In genomic region chr3:95652871-95653270, GRCm38 (mm10) we compare ENCODE assay signal across 15 mouse cellular contexts. TPM values are rescaled to one million over a fixed set of nuclear protein-coding genes. Genes with fewer than 3 reads are reported as not detected.
DNase-seq lines count a peak whose midpoint lies in the region; ATAC-seq and TF ChIP-seq lines count a peak whose summit lies in the region.
"Had no signal": no experiment of that assay in that cellular context is flagged by ENCODE, and none has a peak within 500 bp of the region (broad histone marks: within the 10 kb centered on the region; RNA-seq: fewer than 3 reads in every experiment).

No protein-coding gene starts in this region.

- H3K9ac ChIP-seq in forebrain, embryonic 13.5 days: no peak overlapping the region
- no peak overlapping the region for H3K9ac ChIP-seq in lung, embryonic 14.5 days
- H3K9ac ChIP-seq: hindbrain, embryonic 15.5 days; limb, embryonic 12.5 days; midbrain, embryonic 13.5 days had no signal

- no peak for TF ChIP-seq CTCF in lung, embryonic 14.5 days (IDR thresholded peaks at IDR 0.05; ENCODE audit: low read depth)
- no peak for TF ChIP-seq CTCF in left cerebral cortex, adult 2 months (IDR thresholded peaks at IDR 0.05)

- no peak for ATAC-seq in forebrain, embryonic 13.5 days
- ATAC-seq in lung, embryonic 14.5 days (ENCODE audit: insufficient read depth): no peak
- ATAC-seq: forebrain, embryonic 14.5 days; midbrain, embryonic 13.5 days had no signal

- H3K27me3 ChIP-seq in forebrain, embryonic 10.5 days (ENCODE audit: poor library complexity, severe bottlenecking): no peaks in the 10 kb centered on the region
- H3K27me3 ChIP-seq in forebrain, embryonic 13.5 days: no peaks in the 10 kb centered on the region
- no peaks in the 10 kb centered on the region for H3K27me3 ChIP-seq in lung, embryonic 14.5 days (ENCODE audit: insufficient read depth, low read length)
- H3K27me3 ChIP-seq: hindbrain, embryonic 15.5 days; limb, embryonic 12.5 days; midbrain, embryonic 13.5 days had no signal

- H3K4me3 ChIP-seq in forebrain, embryonic 10.5 days: no peak overlapping the region
- no peak overlapping the region for H3K4me3 ChIP-seq in forebrain, embryonic 13.5 days
- H3K4me3 ChIP-seq in lung, embryonic 14.5 days (ENCODE audit: low read depth, low read length): no peak overlapping the region
- no peak overlapping the region for H3K4me3 ChIP-seq in macrophage (ENCODE audit: inconsistent target)
- H3K4me3 ChIP-seq in left cerebral cortex, adult 2 months: no peak overlapping the region
- H3K4me3 ChIP-seq: hindbrain, embryonic 15.5 days; limb, embryonic 12.5 days; midbrain, embryonic 13.5 days had no signal

- H3K9me3 ChIP-seq in forebrain, embryonic 10.5 days: no peaks in the 10 kb centered on the region
- no peaks in the 10 kb centered on the region for H3K9me3 ChIP-seq in forebrain, embryonic 13.5 days (replicated peaks)
- H3K9me3 ChIP-seq in lung, embryonic 14.5 days (ENCODE audit: low read depth, low read length): no peaks in the 10 kb centered on the region
- H3K9me3 ChIP-seq: hindbrain, embryonic 15.5 days; limb, embryonic 12.5 days; midbrain, embryonic 13.5 days had no signal

- no peak for DNase-seq in forebrain, embryonic 10.5 days (ENCODE audit: extremely low spot score, low spot score)
- DNase-seq in lung, embryonic 14.5 days: peak; percentile 34
- DNase-seq in lung, postnatal 10 days: no peak
- peak; percentile 95 for DNase-seq in ZHBTc4 (ENCODE audit: low read depth, low spot score)
- no peak for DNase-seq in ovary, postnatal 14 days (ENCODE audit: low spot score)
- DNase-seq in left cerebral cortex, adult 2 months (ENCODE audit: extremely low spot score in 1 of 2, low spot score in 2 of 2): no peak
- DNase-seq: cerebellum, adult 2 months; kidney, adult 8-10 months; thymus, adult 2 months had no signal

- 0 out of 2 replicates have a peak overlapping the region, but pooled peaks have one; percentile 11 for H3K27ac ChIP-seq in forebrain, embryonic 10.5 days
- no peak overlapping the region for H3K27ac ChIP-seq in forebrain, embryonic 13.5 days
- H3K27ac ChIP-seq in lung, embryonic 14.5 days (ENCODE audit: low read depth): peak overlapping the region; percentile 71
- H3K27ac ChIP-seq in macrophage: peak overlapping the region; percentile 100
- no peak overlapping the region for H3K27ac ChIP-seq in left cerebral cortex, adult 2 months
- H3K27ac ChIP-seq: midbrain, embryonic 13.5 days had no signal

- intact Hi-C loops in left cerebral cortex, adult 2 months (cut with DNase I): no loop called here

- peaks cover 24% of the 10 kb centered on the region for H3K4me1 ChIP-seq in forebrain, embryonic 10.5 days
- 0 out of 2 replicates have a peak, but pooled peaks cover 3% of the 10 kb centered on the region for H3K4me1 ChIP-seq in forebrain, embryonic 13.5 days
- H3K4me1 ChIP-seq in lung, embryonic 14.5 days (ENCODE audit: insufficient read depth): peaks cover 11% of the 10 kb centered on the region; the same call in 1 of the 2 replicates

- H3K79me2 ChIP-seq in macrophage (ENCODE audit: inconsistent target): peaks cover 65% of the 10 kb centered on the region

- H3K4me2 ChIP-seq in forebrain, embryonic 13.5 days: no peak overlapping the region
- H3K4me2 ChIP-seq in lung, embryonic 14.5 days: no peak overlapping the region
- H3K4me2 ChIP-seq: hindbrain, embryonic 15.5 days; limb, embryonic 12.5 days; midbrain, embryonic 13.5 days had no signal

- WGBS in forebrain, embryonic 10.5 days: 11% methylated on average over 6 of the region's 6 CpGs
- 19% methylated on average over 6 of the region's 6 CpGs for WGBS in forebrain, embryonic 13.5 days
- WGBS in lung, embryonic 14.5 days: 22% methylated on average over 6 of the region's 6 CpGs
- 58% methylated on average over 6 of the region's 6 CpGs for WGBS in macrophage (ENCODE audit: missing documents)

- H3K36me3 ChIP-seq in forebrain, embryonic 10.5 days (replicated peaks): no peaks in the 10 kb centered on the region
- H3K36me3 ChIP-seq in forebrain, embryonic 13.5 days (ENCODE audit: poor library complexity, severe bottlenecking): no peaks in the 10 kb centered on the region
- no peaks in the 10 kb centered on the region for H3K36me3 ChIP-seq in lung, embryonic 14.5 days (ENCODE audit: insufficient read depth)
- no peaks in the 10 kb centered on the region for H3K36me3 ChIP-seq in macrophage (ENCODE audit: inconsistent target)
- H3K36me3 ChIP-seq: hindbrain, embryonic 15.5 days; limb, embryonic 12.5 days; midbrain, embryonic 13.5 days had no signal

RNA-seq across cellular contexts. Expression of gene Mcl1, which starts 5.7 kb away (rescaled TPM):
- polyA plus RNA-seq in forebrain, embryonic 10.5 days (2016; fragmentation: Nextera tagmentation; extraction: Ambion mirVana): 42.1 and 42.9 TPM in 2 replicates
- polyA plus RNA-seq in forebrain, embryonic 13.5 days (2015; fragmentation: Nextera tagmentation; extraction: Ambion mirVana): 40.3 and 44.0 TPM in 2 replicates
- polyA plus RNA-seq in lung, embryonic 14.5 days (2014; fragmentation: Nextera tagmentation; extraction: Ambion mirVana): 82.3 and 83.2 TPM in 2 replicates
- total RNA-seq in macrophage (2018; cell fraction: chromatin; rRNA removed): 1,000 to 10,000 TPM in 10 of 26 experiments, 100 to 1,000 TPM in 16; 471 to 2,042 (median 842) TPM
- total RNA-seq in macrophage (2018; cell fraction: cytosol; rRNA removed): 1,000 to 10,000 TPM in 4 of 26 experiments, 100 to 1,000 TPM in 22; 492 to 1,133 (median 611) TPM
- total RNA-seq in macrophage (2018; cell fraction: nucleus; rRNA removed): 1,000 to 10,000 TPM in 21 of 26 experiments, 100 to 1,000 TPM in 5; 701 to 2,394 (median 1,238) TPM
- polyA plus RNA-seq in macrophage (2018): 251 to 507 TPM (median 488 TPM) in 3 replicates
- total RNA-seq in left cerebral cortex, adult 2 months (2021): 10 to 100 TPM; 52.7 to 60.9 TPM

RNA-seq across cellular contexts. Expression of gene Ensa, which starts 28.1 kb away (rescaled TPM):
- polyA plus RNA-seq in forebrain, embryonic 10.5 days (2016; fragmentation: Nextera tagmentation; extraction: Ambion mirVana): 85.8 and 86.5 TPM in 2 replicates
- polyA plus RNA-seq in forebrain, embryonic 13.5 days (2015; fragmentation: Nextera tagmentation; extraction: Ambion mirVana): 98.1 and 108 TPM in 2 replicates
- 64.8 and 66.7 TPM in 2 replicates for polyA plus RNA-seq in lung, embryonic 14.5 days (2014; fragmentation: Nextera tagmentation; extraction: Ambion mirVana)
- 100 to 1,000 TPM; 114 to 467 (median 312) TPM for total RNA-seq in macrophage (2018; cell fraction: chromatin; rRNA removed)
- total RNA-seq in macrophage (2018; cell fraction: cytosol; rRNA removed): 100 to 1,000 TPM in 22 of 26 experiments, 10 to 100 TPM in 4; 85.2 to 121 (median 110) TPM
- total RNA-seq in macrophage (2018; cell fraction: nucleus; rRNA removed): 100 to 1,000 TPM; 134 to 367 (median 267) TPM
- 79.1 to 122 TPM (median 121 TPM) in 3 replicates for polyA plus RNA-seq in macrophage (2018)
- total RNA-seq in left cerebral cortex, adult 2 months (2021): 100 to 1,000 TPM; 349 to 358 TPM

RNA-seq across cellular contexts. Expression of gene Adamtsl4, which starts 34.8 kb away (rescaled TPM):
- polyA plus RNA-seq in forebrain, embryonic 10.5 days (2016; fragmentation: Nextera tagmentation; extraction: Ambion mirVana): 0.84 and 1.6 TPM in 2 replicates
- polyA plus RNA-seq in forebrain, embryonic 13.5 days (2015; fragmentation: Nextera tagmentation; extraction: Ambion mirVana): 0.53 and 0.80 TPM in 2 replicates
- 1.6 and 4.0 TPM in 2 replicates for polyA plus RNA-seq in lung, embryonic 14.5 days (2014; fragmentation: Nextera tagmentation; extraction: Ambion mirVana)
- total RNA-seq in macrophage (2018; cell fraction: chromatin; rRNA removed): 1 to 10 TPM in 21 of 26 experiments, under 1 TPM in 5; 0.40 to 8.2 (median 3.2) TPM
- total RNA-seq in macrophage (2018; cell fraction: cytosol; rRNA removed): 1 to 10 TPM in 13 of 26 experiments, under 1 TPM in 13; 0.22 to 4.1 (median 1.2) TPM
- total RNA-seq in macrophage (2018; cell fraction: nucleus; rRNA removed): 1 to 10 TPM in 21 of 26 experiments, under 1 TPM in 5; 0.21 to 9.6 (median 2.3) TPM
- 0.38 to 3.1 TPM (median 1.9 TPM) in 3 replicates for polyA plus RNA-seq in macrophage (2018)
- 1 to 10 TPM; 6.8 to 7.7 TPM for total RNA-seq in left cerebral cortex, adult 2 months (2021)

Comparison
In these comparisons a context has a peak if more than half of its experiments do, and no peak if none do; other contexts are left out.
1. DNase-seq: peak in lung, embryonic 14.5 days (single experiment) and ZHBTc4 (single experiment); none in forebrain, embryonic 10.5 days (single experiment), lung, postnatal 10 days (single experiment), ovary, postnatal 14 days (single experiment) and left cerebral cortex, adult 2 months (0 of 2).
2. H3K27ac ChIP-seq: peak in forebrain, embryonic 10.5 days (single experiment), lung, embryonic 14.5 days (single experiment) and macrophage (single experiment); none in forebrain, embryonic 13.5 days (single experiment) and left cerebral cortex, adult 2 months (single experiment).